Mouse (Mus musculus): ENCODE data around the gene Plcz1. TPM values are rescaled to one million over a fixed set of nuclear protein-coding genes. Genes with fewer than 3 reads are reported as not detected.

Gene Plcz1
- not detected in 2 replicates for polyA plus RNA-seq (2012; rRNA removed)

GRCm38 (mm10) chr6:140041357-140041756 lies at the start of gene Plcz1:
Gene Plcz1 (minus strand): TSS chr6:140041457.
- no peak within 1 kb of the TSS for H3K27ac ChIP-seq (ENCODE audit: insufficient read depth, low read length)
- no peaks in the 10 kb centered on the region for H3K27me3 ChIP-seq (ENCODE audit: control insufficient read depth, insufficient read depth, low read length)
- 86% methylated on average over 5 of the region's 5 CpGs for WGBS

GRCm38 (mm10) chr6:140089855-140090254 lies 48.6 kb upstream of the Plcz1 start:
- no peak overlapping the region for H3K4me3 ChIP-seq (ENCODE audit: extremely low read depth, insufficient read depth, insufficient read length)
- no peaks in the 10 kb centered on the region for H3K4me1 ChIP-seq (ENCODE audit: control insufficient read depth, insufficient read depth, insufficient read length)
- no peaks in the 10 kb centered on the region for H3K27me3 ChIP-seq (ENCODE audit: control insufficient read depth, insufficient read depth, low read length)
- no peak overlapping the region for H3K27ac ChIP-seq (ENCODE audit: insufficient read depth, low read length)
- no peak for DNase-seq (ENCODE audit: low read depth in 1 of 2, low spot score in 2 of 2)
- 85% methylated on average over 5 of the region's 5 CpGs for WGBS
- TF ChIP-seq CTCF (IDR thresholded peaks at IDR 0.05; ENCODE audit: extremely low read depth, insufficient read depth, insufficient read length, insufficient replicate concordance), result no peak
- TF ChIP-seq POLR2A (IDR thresholded peaks at IDR 0.05; ENCODE audit: low read depth, low read length), result no peak
- H3K36me3 ChIP-seq (ENCODE audit: control insufficient read depth, insufficient read depth, low read length), result no peaks in the 10 kb centered on the region

More at GRCm38 (mm10) chr6:140041357-140041756, at the start of gene Plcz1:
- Histone ChIP-seq H3K36me3 (ENCODE audit: control insufficient read depth, insufficient read depth, low read length) (no peaks in the 10 kb centered on the region), H3K4me3 (ENCODE audit: extremely low read depth, insufficient read depth, insufficient read length) (no peak within 1 kb of the TSS), H3K4me1 (ENCODE audit: control insufficient read depth, insufficient read depth, insufficient read length) (no peaks in the 10 kb centered on the region)
- TF ChIP-seq POLR2A (IDR thresholded peaks at IDR 0.05; ENCODE audit: low read depth, low read length), result no peak
- no peak for TF ChIP-seq CTCF (IDR thresholded peaks at IDR 0.05; ENCODE audit: extremely low read depth, insufficient read depth, insufficient read length, insufficient replicate concordance)
- DNase-seq (ENCODE audit: low read depth in 1 of 2, low spot score in 2 of 2), result no peak

DNA sequence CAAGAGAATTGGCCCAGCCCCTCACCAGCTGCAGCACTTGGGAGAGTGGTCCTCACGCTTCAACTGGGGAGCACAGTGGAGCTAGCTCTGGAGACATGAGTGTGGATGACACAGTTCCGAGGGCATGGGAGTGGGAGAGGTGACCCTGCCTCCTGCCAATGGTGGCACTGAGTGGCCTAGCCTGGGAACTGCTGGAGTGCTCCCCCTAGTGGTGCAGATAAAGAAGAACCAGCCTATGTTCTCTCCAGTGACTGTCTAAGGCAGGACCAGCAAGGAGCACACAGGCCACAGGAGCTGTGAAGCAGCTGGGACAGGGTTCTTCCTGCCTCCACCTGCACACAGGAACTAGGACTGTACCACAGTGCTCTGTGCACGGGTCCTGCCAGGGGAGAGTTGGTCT lies 40.5 kb upstream of the Plcz1 start:
- no peak for TF ChIP-seq CTCF (IDR thresholded peaks at IDR 0.05; ENCODE audit: extremely low read depth, insufficient read depth, insufficient read length, insufficient replicate concordance)
- TF ChIP-seq POLR2A (IDR thresholded peaks at IDR 0.05; ENCODE audit: low read depth, low read length), result no peak
- no peak overlapping the region for H3K4me3 ChIP-seq (ENCODE audit: extremely low read depth, insufficient read depth, insufficient read length)
- DNase-seq (ENCODE audit: low read depth in 1 of 2, low spot score in 2 of 2), result no peak
- H3K27me3 ChIP-seq (ENCODE audit: control insufficient read depth, insufficient read depth, low read length), result no peaks in the 10 kb centered on the region
- no peak overlapping the region for H3K27ac ChIP-seq (ENCODE audit: insufficient read depth, low read length)
- H3K4me1 ChIP-seq (ENCODE audit: control insufficient read depth, insufficient read depth, insufficient read length), result no peaks in the 10 kb centered on the region
- 73% methylated on average over 3 of the region's 3 CpGs for WGBS
- no peaks in the 10 kb centered on the region for H3K36me3 ChIP-seq (ENCODE audit: control insufficient read depth, insufficient read depth, low read length)

GRCm38 (mm10) chr6:140080933-140081332 lies 39.7 kb upstream of the Plcz1 start:
- Histone ChIP-seq H3K4me1 (ENCODE audit: control insufficient read depth, insufficient read depth, insufficient read length) (no peaks in the 10 kb centered on the region), H3K4me3 (ENCODE audit: extremely low read depth, insufficient read depth, insufficient read length) (no peak overlapping the region), H3K27me3 (ENCODE audit: control insufficient read depth, insufficient read depth, low read length) (no peaks in the 10 kb centered on the region), H3K27ac (ENCODE audit: insufficient read depth, low read length) (no peak overlapping the region), H3K36me3 (ENCODE audit: control insufficient read depth, insufficient read depth, low read length) (no peaks in the 10 kb centered on the region)
- 83% methylated on average over 7 of the region's 7 CpGs for WGBS
- DNase-seq (ENCODE audit: low read depth in 1 of 2, low spot score in 2 of 2), result no peak
- TF ChIP-seq CTCF (IDR thresholded peaks at IDR 0.05; ENCODE audit: extremely low read depth, insufficient read depth, insufficient read length, insufficient replicate concordance), result no peak
- TF ChIP-seq POLR2A (IDR thresholded peaks at IDR 0.05; ENCODE audit: low read depth, low read length), result no peak

DNA sequence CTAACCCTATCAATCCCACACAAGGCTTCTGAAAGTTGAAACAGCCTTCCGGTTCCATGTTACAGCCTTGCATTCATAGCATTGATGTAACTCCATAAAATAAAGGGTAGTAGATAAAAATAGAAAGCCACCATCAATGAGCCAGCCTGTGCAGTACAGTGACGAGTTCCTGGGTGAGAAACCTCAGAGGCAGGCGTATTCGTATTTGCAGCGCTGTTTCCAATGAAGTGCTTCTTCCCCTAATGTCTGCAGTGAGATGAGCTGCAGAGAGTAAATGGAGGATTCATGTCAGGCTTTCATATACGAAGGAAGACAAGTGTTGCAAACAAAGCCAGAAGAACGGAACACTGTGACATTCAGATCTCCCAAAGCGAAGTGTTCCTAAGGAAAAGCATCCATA lies 27.9 kb upstream of the Plcz1 start:
- no peaks in the 10 kb centered on the region for H3K36me3 ChIP-seq (ENCODE audit: control insufficient read depth, insufficient read depth, low read length)
- H3K4me3 ChIP-seq (ENCODE audit: extremely low read depth, insufficient read depth, insufficient read length), result no peak overlapping the region
- H3K27ac ChIP-seq (ENCODE audit: insufficient read depth, low read length), result no peak overlapping the region
- TF ChIP-seq POLR2A (IDR thresholded peaks at IDR 0.05; ENCODE audit: low read depth, low read length) (no peak), CTCF (IDR thresholded peaks at IDR 0.05; ENCODE audit: extremely low read depth, insufficient read depth, insufficient read length, insufficient replicate concordance) (no peak)
- no peaks in the 10 kb centered on the region for H3K4me1 ChIP-seq (ENCODE audit: control insufficient read depth, insufficient read depth, insufficient read length)
- no peaks in the 10 kb centered on the region for H3K27me3 ChIP-seq (ENCODE audit: control insufficient read depth, insufficient read depth, low read length)
- DNase-seq (ENCODE audit: low read depth in 1 of 2, low spot score in 2 of 2), result no peak
- WGBS, result 87% methylated on average over 8 of the region's 8 CpGs

DNA sequence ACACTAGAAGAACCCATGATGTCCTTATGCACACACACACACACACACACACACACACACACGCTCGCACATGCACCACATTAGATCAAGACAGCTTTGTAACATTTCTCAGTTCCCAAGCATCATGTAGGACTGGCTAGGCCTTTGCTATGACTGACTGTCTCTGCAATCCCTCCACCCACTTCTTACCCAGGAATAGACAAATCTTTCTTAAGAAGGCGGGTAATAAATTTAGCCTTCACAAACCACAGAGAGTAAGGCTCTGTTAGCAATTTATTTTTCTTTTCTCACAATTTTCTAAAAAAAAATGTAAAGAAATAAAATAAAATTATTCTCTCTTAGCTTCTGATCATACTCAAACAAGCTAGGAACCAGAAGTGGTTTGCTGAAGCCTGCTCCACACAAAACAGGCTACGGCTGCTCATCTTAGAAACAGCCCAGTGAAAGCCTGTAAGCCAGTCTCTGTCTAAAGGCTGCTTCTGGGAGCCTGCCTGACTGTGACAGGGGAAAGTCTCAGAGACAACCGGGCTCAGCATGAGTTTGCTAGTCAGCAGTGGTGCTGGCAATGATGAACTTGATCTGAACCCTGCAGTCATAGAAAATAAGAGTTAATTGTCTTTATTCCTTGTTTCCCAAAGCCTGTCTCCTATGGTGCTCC lies 13.1 kb upstream of the Plcz1 start:
- no peaks in the 10 kb centered on the region for H3K27me3 ChIP-seq (ENCODE audit: control insufficient read depth, insufficient read depth, low read length)
- H3K4me3 ChIP-seq (ENCODE audit: extremely low read depth, insufficient read depth, insufficient read length), result no peak overlapping the region
- 86% methylated on average over 5 of the region's 5 CpGs for WGBS
- no peak overlapping the region for H3K27ac ChIP-seq (ENCODE audit: insufficient read depth, low read length)
- no peaks in the 10 kb centered on the region for H3K4me1 ChIP-seq (ENCODE audit: control insufficient read depth, insufficient read depth, insufficient read length)
- no peaks in the 10 kb centered on the region for H3K36me3 ChIP-seq (ENCODE audit: control insufficient read depth, insufficient read depth, low read length)
- TF ChIP-seq CTCF (IDR thresholded peaks at IDR 0.05; ENCODE audit: extremely low read depth, insufficient read depth, insufficient read length, insufficient replicate concordance) (no peak), POLR2A (IDR thresholded peaks at IDR 0.05; ENCODE audit: low read depth, low read length) (no peak)
- DNase-seq (ENCODE audit: low read depth in 1 of 2, low spot score in 2 of 2), result no peak

DNA sequence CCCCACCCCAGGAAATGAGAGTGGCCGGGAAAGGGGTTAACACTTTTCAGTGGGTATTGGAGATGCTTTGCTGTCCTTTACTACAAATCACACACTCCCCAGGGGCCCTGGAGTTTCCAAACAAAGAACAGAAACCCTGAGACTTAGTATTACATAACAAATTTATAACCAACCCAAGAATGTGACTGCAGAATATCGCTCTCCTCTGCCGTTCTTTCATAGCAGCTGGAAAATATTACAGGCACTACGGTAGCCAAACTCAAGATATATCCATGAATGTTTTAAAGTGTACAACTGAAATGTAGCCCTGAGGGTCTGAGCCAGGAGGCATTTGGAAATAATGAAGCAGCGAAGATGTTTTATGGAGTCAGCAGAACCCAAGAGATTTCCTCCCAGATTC lies 10.2 kb upstream of the Plcz1 start:
- Histone ChIP-seq H3K27me3 (ENCODE audit: control insufficient read depth, insufficient read depth, low read length) (no peaks in the 10 kb centered on the region), H3K27ac (ENCODE audit: insufficient read depth, low read length) (no peak overlapping the region), H3K4me3 (ENCODE audit: extremely low read depth, insufficient read depth, insufficient read length) (no peak overlapping the region), H3K36me3 (ENCODE audit: control insufficient read depth, insufficient read depth, low read length) (no peaks in the 10 kb centered on the region), H3K4me1 (ENCODE audit: control insufficient read depth, insufficient read depth, insufficient read length) (no peaks in the 10 kb centered on the region)
- TF ChIP-seq CTCF (IDR thresholded peaks at IDR 0.05; ENCODE audit: extremely low read depth, insufficient read depth, insufficient read length, insufficient replicate concordance) (no peak), POLR2A (IDR thresholded peaks at IDR 0.05; ENCODE audit: low read depth, low read length) (no peak)
- 87% methylated on average over 5 of the region's 5 CpGs for WGBS
- no peak for DNase-seq (ENCODE audit: low read depth in 1 of 2, low spot score in 2 of 2)

All from spleen, adult 2 months (tissue).